Mouse (Mus musculus) heart, embryonic 14.5 days (tissue): Measurements from ENCODE around the gene Vsig10. TPM values are rescaled to one million over a fixed set of nuclear protein-coding genes. Genes with fewer than 3 reads are reported as not detected.

Experiments
- ATAC-seq: fragments of 200-750 bp; cut with Nextera tagmentation; 2 replicates; pipeline ENCODE4 v1.8.0; 2017; ENCODE audit warnings: low read depth, moderate TSS enrichment; ENCODE audit not compliant: insufficient number of reproducible peaks, insufficient read depth, low FRiP score
- H3K27ac ChIP-seq, 2 experiments: fragments of 200-500 bp in 1 of 2; fragments of 300-500 bp in 1 of 2; sonication (generic) in 1 of 2; replicated peaks in 1 of 2; 2 replicates each; pipeline ENCODE4 v1.5.1; 2012 to 2014; ENCODE audit warnings: low read depth in 2 of 2, low read length in 2 of 2, control low read depth in 1 of 2, mild to moderate bottlenecking in 1 of 2, mixed read lengths in 1 of 2; ENCODE audit not compliant: control insufficient read depth in 1 of 2, insufficient read depth in 1 of 2
- H3K27me3 ChIP-seq: fragments of 300-500 bp; sonication (generic); 2 replicates; pipeline ENCODE4 v1.6.1; 2014; ENCODE audit warnings: mild to moderate bottlenecking, low read length, control low read depth; ENCODE audit not compliant: control insufficient read depth, insufficient read depth
- H3K36me3 ChIP-seq: fragments of 300-500 bp; sonication (generic); 2 replicates; pipeline ENCODE4 v1.6.1; 2014; ENCODE audit warnings: mild to moderate bottlenecking, control low read depth, low read length, mixed read lengths; ENCODE audit not compliant: control insufficient read depth, insufficient read depth
- H3K4me1 ChIP-seq, 2 experiments: fragments of 200-500 bp in 1 of 2; fragments of 300-500 bp in 1 of 2; sonication (generic) in 1 of 2; 2 replicates each; pipeline ENCODE4 v1.6.1; 2012 to 2014; ENCODE audit warnings: low read length in 2 of 2, control low read depth in 1 of 2, mixed read lengths in 1 of 2; ENCODE audit not compliant: control insufficient read depth in 2 of 2, insufficient read depth in 2 of 2
- H3K4me2 ChIP-seq: fragments of 300-500 bp; sonication (generic); 2 replicates; pipeline ENCODE4 v1.6.1; 2014; ENCODE audit warnings: mild to moderate bottlenecking, low read length
- H3K4me3 ChIP-seq, 2 experiments: fragments of 200-500 bp in 1 of 2; fragments of 300-500 bp in 1 of 2; sonication (generic) in 1 of 2; 2 replicates each; pipeline ENCODE4 v1.5.1; 2012 to 2014; ENCODE audit warnings: low read length in 2 of 2, mild to moderate bottlenecking in 2 of 2, control low read depth in 1 of 2, low read depth in 1 of 2, moderate library complexity in 1 of 2; ENCODE audit not compliant: control insufficient read depth in 1 of 2, insufficient read depth in 1 of 2
- H3K9ac ChIP-seq: fragments of 300-500 bp; sonication (generic); 2 replicates; pipeline ENCODE4 v1.6.1; 2014; ENCODE audit warnings: mild to moderate bottlenecking, low read length
- H3K9me3 ChIP-seq: fragments of 300-500 bp; sonication (generic); 2 replicates; pipeline ENCODE4 v1.6.1; 2016; ENCODE audit warnings: low read length, control low read depth; ENCODE audit not compliant: control insufficient read depth
- WGBS: fragments of 180-500 bp; shearing (Covaris S2); extraction: QIAGEN DNeasy Blood & Tissue Kit; methylation state at CpG from one replicate; pipeline ENCODE4 v1.1.7; 2014; 5-methylcytosine and 5-hydroxymethylcytosine counted together
- polyA plus RNA-seq: library from polyadenylated mRNA; unstranded; fragments of >200 nt; fragmentation: Nextera tagmentation; extraction: Ambion mirVana; gene quantifications from 2 replicates; pipeline ENCODE4 v1.2.1, GENCODE M21; 2014

The Vsig10 gene
- polyA plus RNA-seq, 1 experiment from 2014 or later, result 6.6 TPM

GRCm38 (mm10) chr5:117388877-117389276, 70.0 kb downstream of the Vsig10 start, which contains the start of gene Rfc5:
Gene Rfc5 (minus strand): TSS chr5:117389047.
- Histone ChIP-seq H3K4me2 (peak within 1 kb of the TSS; percentile 77), H3K9me3 (peaks cover 10% of the 10 kb centered on the region; the same call in 1 of the 2 replicates), H3K9ac (peak within 1 kb of the TSS; percentile 80), H3K36me3 (peaks cover 23% of the 10 kb centered on the region), H3K4me3 (peak within 1 kb of the TSS; percentile 68 to 76), H3K27ac (peak within 1 kb of the TSS in 1 of 2 experiments; percentile 44; a peak in 3 of 4 replicates), H3K4me1 (peaks cover 6 to 11% of the 10 kb centered on the region in 2 experiments; a peak in 2 of 4 replicates), H3K27me3 (no peaks in the 10 kb centered on the region)
- 1% methylated on average over 44 of the region's 44 CpGs for WGBS
- peak; percentile 94 for ATAC-seq

GRCm38 (mm10) chr5:117390895-117391294, 72.0 kb downstream of the Vsig10 start:
- Histone ChIP-seq H3K4me3 (no peak overlapping the region), H3K27me3 (no peaks in the 10 kb centered on the region), H3K9me3 (peaks cover 10% of the 10 kb centered on the region; the same call in 1 of the 2 replicates), H3K27ac (no peak overlapping the region), H3K4me2 (no peak overlapping the region), H3K36me3 (peaks cover 3% of the 10 kb centered on the region), H3K9ac (no peak overlapping the region), H3K4me1 (peaks cover 6 to 11% of the 10 kb centered on the region in 2 experiments; a peak in 2 of 4 replicates)
- no peak for ATAC-seq
- WGBS, result 88% methylated on average over 1 of the region's 1 CpGs

- H3K4me3 ChIP-seq, result no peak overlapping the region
- no peaks in the 10 kb centered on the region for H3K36me3 ChIP-seq
- ATAC-seq, result no peak
- H3K9ac ChIP-seq, result no peak overlapping the region
- H3K4me1 ChIP-seq, result no peaks in the 10 kb centered on the region
- H3K27me3 ChIP-seq, result no peaks in the 10 kb centered on the region
- H3K27ac ChIP-seq, result no peak overlapping the region
- 81% methylated on average over 5 of the region's 5 CpGs for WGBS
- no peak overlapping the region for H3K4me2 ChIP-seq
- H3K9me3 ChIP-seq, result peaks cover 10% of the 10 kb centered on the region; the same call in 1 of the 2 replicates
These were observed 77.0 kb downstream of the Vsig10 start for GRCm38 (mm10) chr5:117395834-117396233.

DNA sequence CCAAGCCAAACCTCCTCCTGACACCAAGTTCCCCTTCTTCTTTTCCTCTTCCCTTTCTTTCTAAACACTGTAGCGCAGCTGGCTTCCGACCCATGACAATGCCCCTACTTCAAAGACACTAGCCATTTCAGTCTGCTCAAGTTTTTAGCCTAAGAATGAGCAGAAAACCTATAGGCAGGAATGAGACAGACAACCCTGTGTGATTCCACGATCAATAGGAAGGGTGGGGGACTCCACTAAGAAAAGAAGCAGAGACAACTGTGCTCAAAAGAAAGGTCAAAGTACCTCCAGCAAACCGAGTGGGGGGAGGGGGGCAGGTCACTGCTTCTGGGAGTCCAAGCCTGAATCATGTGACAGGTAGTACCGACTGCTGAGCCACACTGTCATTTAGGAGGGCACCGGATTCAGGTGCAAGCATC, 77.7 kb downstream of the Vsig10 start:
- Histone ChIP-seq H3K4me1 (no peaks in the 10 kb centered on the region), H3K9me3 (peaks cover 9% of the 10 kb centered on the region; the same call in 1 of the 2 replicates), H3K27ac (no peak overlapping the region), H3K4me2 (no peak overlapping the region), H3K36me3 (no peaks in the 10 kb centered on the region), H3K4me3 (no peak overlapping the region), H3K27me3 (no peaks in the 10 kb centered on the region), H3K9ac (no peak overlapping the region)
- WGBS, result 69% methylated on average over 6 of the region's 6 CpGs
- ATAC-seq, result no peak

DNA sequence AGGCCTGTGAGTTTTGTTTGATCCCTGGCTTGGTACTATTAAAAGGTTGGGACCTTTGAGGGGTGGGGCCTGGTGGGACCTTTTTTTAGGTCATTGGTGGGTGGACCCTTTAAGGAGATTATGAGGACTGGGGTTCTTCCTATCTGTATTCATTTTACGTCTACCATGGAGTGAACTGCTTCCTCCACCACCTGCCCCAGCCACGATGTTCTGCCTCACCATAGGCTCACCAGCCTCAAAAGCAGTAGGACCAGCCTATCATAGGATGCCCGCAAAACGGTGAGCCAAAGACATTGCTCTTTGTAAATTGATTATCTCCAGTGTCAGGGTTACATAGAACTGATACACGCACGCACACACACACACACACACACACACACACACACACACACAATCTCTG, 78.5 kb downstream of the Vsig10 start:
- H3K4me2 ChIP-seq, result no peak overlapping the region
- no peaks in the 10 kb centered on the region for H3K36me3 ChIP-seq

DNA sequence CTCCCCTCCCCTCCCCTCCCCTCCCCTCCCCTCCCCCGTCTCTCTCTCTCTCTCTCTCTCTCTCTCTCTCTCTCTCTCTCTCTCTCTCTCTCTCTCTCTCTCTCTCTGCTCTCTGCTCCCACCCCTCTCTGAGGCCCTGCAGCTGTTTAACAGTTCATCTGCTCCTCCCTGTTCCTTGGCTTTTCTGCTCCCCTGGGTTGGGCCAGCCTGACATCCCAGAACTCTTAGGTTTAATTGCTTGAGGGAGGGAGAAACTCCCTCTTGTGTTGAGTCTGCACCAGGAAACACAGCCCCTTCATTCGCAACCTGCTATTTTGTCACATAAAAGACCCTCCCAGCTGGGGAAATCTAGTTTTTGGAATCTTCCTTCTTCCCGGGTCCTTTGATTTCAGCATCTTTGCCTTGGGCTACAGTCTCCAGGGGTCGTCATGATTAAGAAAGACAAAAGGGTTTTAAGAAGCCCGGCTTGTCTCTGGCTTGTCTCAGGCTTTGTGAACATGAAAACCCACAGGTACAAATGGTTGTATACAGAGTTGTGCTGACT, 79.2 kb downstream of the Vsig10 start:
- Histone ChIP-seq H3K36me3 (no peaks in the 10 kb centered on the region), H3K4me2 (no peak overlapping the region), H3K27ac (no peak overlapping the region), H3K4me3 (no peak overlapping the region), H3K9me3 (peaks cover 5% of the 10 kb centered on the region; the same call in 1 of the 2 replicates), H3K27me3 (no peaks in the 10 kb centered on the region), H3K4me1 (no peaks in the 10 kb centered on the region), H3K9ac (no peak overlapping the region)
- ATAC-seq, result no peak
- 49% methylated on average over 4 of the region's 5 CpGs for WGBS

More for the DNA sequence above, 78.5 kb downstream of the Vsig10 start:
- Histone ChIP-seq H3K4me3 (no peak overlapping the region), H3K9me3 (peaks cover 6% of the 10 kb centered on the region; the same call in 1 of the 2 replicates), H3K9ac (no peak overlapping the region), H3K4me1 (no peaks in the 10 kb centered on the region), H3K27ac (no peak overlapping the region), H3K27me3 (no peaks in the 10 kb centered on the region)
- 76% methylated on average over 6 of the region's 6 CpGs for WGBS
- ATAC-seq, result no peak

DNA sequence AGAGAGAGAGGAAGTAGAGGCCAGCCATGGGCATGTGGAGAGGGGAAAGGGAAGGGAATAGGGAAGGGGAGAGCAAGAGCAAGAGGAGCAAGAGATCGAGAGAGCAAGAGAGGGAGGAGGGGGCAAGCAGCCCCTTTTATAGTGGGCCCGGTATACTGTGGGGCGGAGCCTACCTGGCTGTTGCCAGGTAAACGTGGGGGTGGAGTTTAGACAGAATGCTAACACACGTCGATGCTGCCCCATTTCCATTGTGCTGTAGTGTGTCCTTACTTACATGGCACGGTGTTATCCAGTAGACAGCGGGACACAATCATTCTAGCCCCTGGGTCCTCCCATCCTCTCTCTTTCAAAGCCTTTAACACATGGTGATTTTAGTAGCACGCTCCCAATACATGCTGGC, 80.4 kb downstream of the Vsig10 start:
- H3K9ac ChIP-seq, result no peak overlapping the region
- no peak for ATAC-seq
- no peaks in the 10 kb centered on the region for H3K27me3 ChIP-seq
- no peaks in the 10 kb centered on the region for H3K36me3 ChIP-seq
- WGBS, result 76% methylated on average over 9 of the region's 9 CpGs
- no peaks in the 10 kb centered on the region for H3K4me1 ChIP-seq
- H3K4me2 ChIP-seq, result no peak overlapping the region
- no peaks in the 10 kb centered on the region for H3K9me3 ChIP-seq
- H3K27ac ChIP-seq, result no peak overlapping the region
- H3K4me3 ChIP-seq, result no peak overlapping the region

GRCm38 (mm10) chr5:117403609-117404008, 84.7 kb downstream of the Vsig10 start:
- Histone ChIP-seq H3K27me3 (no peaks in the 10 kb centered on the region), H3K4me1 (no peaks in the 10 kb centered on the region), H3K36me3 (no peaks in the 10 kb centered on the region), H3K4me2 (no peak overlapping the region), H3K9me3 (no peaks in the 10 kb centered on the region), H3K4me3 (no peak overlapping the region), H3K9ac (no peak overlapping the region), H3K27ac (no peak overlapping the region)
- no peak for ATAC-seq
- WGBS, result 78% methylated on average over 8 of the region's 8 CpGs
